Mouse (Mus musculus): ENCODE results near the gene Hkdc1. TPM values are rescaled to one million over a fixed set of nuclear protein-coding genes. Genes with fewer than 3 reads are reported as not detected.

The Hkdc1 gene
- total RNA-seq, 1 experiment from 2014 or later: not detected

DNA sequence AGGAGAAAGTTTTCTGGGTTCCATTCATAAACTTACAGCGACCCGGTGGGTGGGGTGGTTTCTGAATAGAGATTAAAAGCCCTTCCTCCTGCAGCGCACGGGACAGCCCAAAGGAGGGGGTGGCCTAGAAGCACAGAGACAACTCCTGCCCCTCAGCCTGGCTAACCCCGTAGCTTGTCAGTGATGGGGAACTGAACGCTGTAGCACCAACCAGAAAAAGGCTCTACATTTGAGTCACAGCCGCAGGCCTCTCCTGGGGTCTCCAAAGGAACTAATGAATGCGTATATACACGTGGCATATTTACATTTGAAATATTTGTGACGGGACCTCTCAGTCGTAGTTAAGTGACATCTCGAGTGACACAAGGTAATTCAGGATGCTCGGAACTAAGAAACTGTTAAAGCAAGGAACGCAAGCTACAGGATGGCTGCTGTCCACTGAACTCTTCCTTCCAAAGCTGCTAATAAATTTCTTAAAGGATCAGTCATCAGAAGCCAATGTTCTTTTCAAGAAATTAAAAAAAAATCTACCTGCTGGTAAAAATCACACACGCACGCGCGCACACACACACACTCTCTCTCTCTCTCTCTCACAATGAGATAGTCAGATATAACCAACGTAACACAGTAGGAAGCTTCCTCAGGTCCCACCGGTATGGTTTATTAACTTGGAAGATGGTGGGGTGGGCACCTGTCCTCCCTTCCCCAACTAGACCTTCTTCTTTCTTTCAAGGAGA is 87.4 kb downstream of the Hkdc1 start:
- no peak for ATAC-seq (ENCODE audit: extremely low read depth, insufficient number of reproducible peaks, low FRiP score, poor library complexity, severe bottlenecking)

DNA sequence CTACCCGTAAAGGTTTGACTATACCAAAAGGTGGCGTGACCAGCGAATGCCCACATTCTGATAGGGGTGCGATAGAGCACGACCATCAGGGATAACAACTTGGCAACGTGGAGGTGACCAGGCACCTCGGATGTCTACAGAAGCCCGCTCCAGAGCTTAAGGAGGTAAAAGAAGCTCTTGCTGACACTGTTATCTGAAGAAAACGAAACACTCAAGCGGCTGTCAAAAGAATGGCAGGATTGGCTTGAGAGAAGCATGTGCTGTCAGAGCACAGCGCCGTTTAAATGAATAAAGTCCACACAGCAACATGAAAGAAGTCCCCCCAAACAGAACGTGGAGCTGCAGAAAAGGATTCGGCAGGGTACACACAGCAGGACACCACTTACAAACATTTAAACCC is 89.0 kb downstream of the Hkdc1 start:
- ATAC-seq (ENCODE audit: extremely low read depth, insufficient number of reproducible peaks, low FRiP score, poor library complexity, severe bottlenecking): no peak

Other genes starting within 250 kb of the Hkdc1 start
- gene Tspan15, start 191.2 kb downstream of the Hkdc1 start, total RNA-seq (2017): 0.23 TPM in 1 of 2 replicates, not detected in the other
- gene Tacr2, start 170.1 kb downstream of the Hkdc1 start, total RNA-seq (2017): not detected in 2 replicates
- gene Hk1, start 42.6 kb downstream of the Hkdc1 start, total RNA-seq (2017): 37.8 and 43.8 TPM in 2 replicates
- 0.23 TPM in 1 of 2 replicates, not detected in the other for gene 4930507D05Rik, start 27.0 kb upstream of the Hkdc1 start, total RNA-seq (2017)
- gene Supv3l1, start 27.2 kb upstream of the Hkdc1 start, total RNA-seq (2017): 15.5 and 17.5 TPM in 2 replicates
- 54.8 and 64.8 TPM in 2 replicates for gene Vps26a, start 64.3 kb upstream of the Hkdc1 start, total RNA-seq (2017)
- gene Srgn, start 105.0 kb upstream of the Hkdc1 start, total RNA-seq (2017): 2,014 and 2,052 TPM in 2 replicates
- 27.3 and 33.1 TPM in 2 replicates for gene Kif1bp, start 156.0 kb upstream of the Hkdc1 start, total RNA-seq (2017)
- 80.7 and 87.6 TPM in 2 replicates for gene Ddx21, start 179.8 kb upstream of the Hkdc1 start, total RNA-seq (2017)
- gene Ddx50, start 228.7 kb upstream of the Hkdc1 start, total RNA-seq (2017): 107 and 116 TPM in 2 replicates